Mouse (Mus musculus) thymus, adult 2 months (tissue): ENCODE measurements around the gene Pds5a. TPM values are rescaled to one million over a fixed set of nuclear protein-coding genes. Genes with fewer than 3 reads are reported as not detected.
"Not testable (repeated sequence)": the region's sequence is repeated elsewhere in the genome, so short reads cannot be mapped to it uniquely, and the experiment has no call there.

ENCODE experiments used
- DNase-seq: peaks from one replicate; pipeline ENCODE4 v3.0.0; 2021
- H3K27ac ChIP-seq: fragments of 200-500 bp; 2 replicates; pipeline ENCODE4 v1.5.1; 2012; ENCODE audit warnings: low read length, control low read depth; ENCODE audit not compliant: control insufficient read depth, insufficient read depth
- H3K27me3 ChIP-seq: fragments of 200-500 bp; 2 replicates; pipeline ENCODE4 v1.6.1; 2012; ENCODE audit warnings: mild to moderate bottlenecking, low read length, moderate library complexity, mixed read lengths; ENCODE audit not compliant: control insufficient read depth, insufficient read depth
- H3K36me3 ChIP-seq: fragments of 200-500 bp; 2 replicates; pipeline ENCODE4 v1.6.1; 2012; ENCODE audit warnings: mild to moderate bottlenecking, low read length, moderate library complexity; ENCODE audit not compliant: control insufficient read depth, insufficient read depth
- H3K4me1 ChIP-seq: fragments of 200-500 bp; replicated peaks from 2 replicates; pipeline ENCODE4 v1.6.1; 2012; ENCODE audit warnings: low read length; ENCODE audit not compliant: control insufficient read depth, insufficient read depth
- H3K4me3 ChIP-seq: fragments of 200-500 bp; 2 replicates; pipeline ENCODE4 v1.5.1; 2012; ENCODE audit warnings: mild to moderate bottlenecking, low read length, control low read depth, moderate library complexity; ENCODE audit not compliant: control insufficient read depth, insufficient read depth
- CTCF ChIP-seq: fragments of 200-500 bp; IDR thresholded peaks from 2 replicates; pipeline ENCODE4 v1.5.1; 2012; ENCODE audit warnings: mild to moderate bottlenecking, control low read depth, low read length, moderate library complexity, borderline replicate concordance; ENCODE audit not compliant: control insufficient read depth, poor library complexity, insufficient read depth; ENCODE audit errors: extremely low read depth
- POLR2A ChIP-seq: fragments of 200-500 bp; IDR thresholded peaks from 2 replicates; pipeline ENCODE4 v1.6.1; 2012; ENCODE audit warnings: mild to moderate bottlenecking, low read length, control low read depth, moderate library complexity; ENCODE audit not compliant: control insufficient read depth, poor library complexity, insufficient read depth; ENCODE audit errors: extremely low read depth
- WGBS: fragments of 180-500 bp; shearing (Covaris S2); methylation state at CpG from one replicate; pipeline ENCODE4 v1.1.7; 2018; 5-methylcytosine and 5-hydroxymethylcytosine counted together
- polyA plus RNA-seq: library from polyadenylated mRNA; depleted of rRNA; stranded (reverse); fragments of >200 nt; gene quantifications from 2 replicates; pipeline ENCODE4 v1.2.3, GENCODE M21; 2012

The Pds5a gene
- polyA plus RNA-seq, 1 experiment: 52.2 TPM

DNA sequence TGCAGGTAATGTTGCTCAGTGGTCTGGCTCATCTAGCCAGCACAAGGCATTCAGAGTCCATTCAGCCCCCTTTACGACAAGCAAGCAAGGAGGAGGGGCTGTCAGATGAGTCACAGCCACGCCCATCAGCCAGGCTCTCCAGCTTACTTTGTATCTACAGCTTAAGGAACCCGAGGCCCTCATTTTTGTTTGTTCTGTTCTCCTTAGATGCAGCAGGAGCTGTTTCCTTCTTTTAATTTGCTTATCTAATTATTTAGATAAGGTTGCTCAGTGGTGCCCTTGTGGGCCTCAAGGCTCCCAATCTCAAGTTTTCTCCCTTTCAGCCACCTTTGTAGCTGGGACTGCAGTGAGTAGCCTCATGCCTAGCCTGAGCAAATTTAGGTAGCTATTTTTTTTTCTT lies 20.3 kb upstream of the Pds5a start:
- DNase-seq: no peak

DNA sequence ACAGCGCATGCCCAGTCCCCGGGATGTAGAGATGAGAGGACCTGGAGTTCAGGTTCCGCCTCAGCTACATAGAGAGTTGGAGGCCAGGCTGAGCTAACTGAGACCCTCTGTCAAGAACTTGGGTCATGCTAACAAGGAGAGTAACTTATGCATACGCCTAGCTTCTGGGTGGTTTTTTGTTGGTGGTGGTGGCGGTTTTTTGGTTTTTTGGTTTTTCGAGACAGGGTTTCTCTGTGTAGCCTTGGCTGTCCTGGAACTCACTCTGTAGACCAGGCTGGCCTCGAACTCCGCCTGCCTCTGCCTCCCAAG lies 19.8 kb upstream of the Pds5a start:
- DNase-seq, H3K4me1 ChIP-seq, H3K27me3 ChIP-seq, H3K4me3 ChIP-seq, H3K27ac ChIP-seq, H3K36me3 ChIP-seq: not testable (repeated sequence)
- 94% methylated on average over 8 of the region's 8 CpGs for WGBS

More for the DNA sequence above, 20.3 kb upstream of the Pds5a start:
- Histone ChIP-seq H3K36me3 (no peaks in the 10 kb centered on the region), H3K4me1 (no peaks in the 10 kb centered on the region), H3K27ac (no peak overlapping the region), H3K4me3 (no peak overlapping the region), H3K27me3 (no peaks in the 10 kb centered on the region)
- TF ChIP-seq POLR2A (no peak), CTCF (no peak)
- WGBS: 82% methylated on average over 3 of the region's 3 CpGs

DNA sequence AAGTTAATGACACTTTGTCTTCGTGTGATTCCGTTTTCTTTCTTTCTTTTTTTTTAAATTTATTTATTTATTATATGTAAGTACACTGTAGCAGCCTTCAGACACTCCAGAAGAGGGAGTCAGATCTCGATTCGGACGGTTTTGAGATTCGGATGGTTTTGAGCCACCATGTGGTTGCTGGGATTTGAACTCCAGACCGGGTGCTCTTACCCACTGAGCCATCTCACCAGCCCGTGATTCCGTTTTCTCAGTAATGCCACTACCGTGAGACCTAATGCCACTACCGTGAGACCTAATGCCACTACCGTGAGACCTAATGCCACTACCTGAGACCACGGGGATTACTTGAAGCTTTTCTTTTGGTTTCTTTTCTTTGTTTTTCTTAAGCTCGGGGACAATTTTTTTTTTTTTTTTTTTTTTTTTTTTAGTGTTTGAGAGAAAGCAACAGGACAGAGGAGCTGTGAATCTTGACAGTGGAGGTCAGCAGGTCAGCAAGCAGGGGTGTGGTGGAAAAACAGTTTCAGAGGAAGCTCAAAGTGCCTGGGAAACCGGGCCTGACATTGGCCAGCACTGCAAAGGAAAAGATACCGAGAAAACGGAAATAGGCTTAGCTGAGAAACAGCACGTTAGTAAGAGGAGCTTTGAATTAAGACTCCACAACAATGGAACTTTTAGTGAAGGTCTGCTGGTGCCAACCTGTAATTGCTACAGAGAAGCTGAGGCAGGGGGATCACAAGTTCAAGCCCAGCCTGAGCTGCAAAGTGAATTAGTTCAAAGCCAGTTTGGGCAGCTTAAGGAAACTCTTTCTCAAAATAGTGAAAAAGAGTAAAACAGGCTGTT lies 19.2 kb upstream of the Pds5a start:
- 84% methylated on average over 18 of the region's 18 CpGs for WGBS
- H3K36me3 ChIP-seq: no peaks in the 10 kb centered on the region
- no peaks in the 10 kb centered on the region for H3K27me3 ChIP-seq
- TF ChIP-seq CTCF: no peak
- no peak for TF ChIP-seq POLR2A
- no peak overlapping the region for H3K27ac ChIP-seq
- DNase-seq: no peak
- H3K4me3 ChIP-seq: no peak overlapping the region
- no peaks in the 10 kb centered on the region for H3K4me1 ChIP-seq

DNA sequence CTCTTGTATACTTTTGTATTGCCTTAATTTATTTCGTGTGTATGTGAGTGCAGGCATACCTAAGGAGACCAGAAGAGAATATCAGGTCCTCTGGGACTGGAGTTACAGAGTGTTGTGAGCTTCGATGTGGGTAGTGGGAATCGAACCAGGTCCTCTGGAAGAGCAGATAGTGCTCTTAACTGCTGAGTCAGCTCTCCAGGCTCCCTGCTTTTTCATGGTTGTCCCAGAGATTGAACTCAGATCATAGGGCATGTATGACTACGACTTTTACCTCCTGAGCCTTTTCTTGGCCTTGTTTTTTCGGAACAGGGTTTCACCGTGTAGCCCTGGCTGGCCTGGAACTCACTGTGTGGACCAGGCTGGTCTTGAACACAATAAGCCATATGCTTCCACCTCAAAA lies 17.0 kb upstream of the Pds5a start:
- TF ChIP-seq CTCF (no peak), POLR2A (no peak)
- Histone ChIP-seq H3K4me3 (no peak overlapping the region), H3K36me3 (no peaks in the 10 kb centered on the region), H3K27me3 (no peaks in the 10 kb centered on the region), H3K4me1 (no peaks in the 10 kb centered on the region), H3K27ac (no peak overlapping the region)
- WGBS: 95% methylated on average over 6 of the region's 6 CpGs
- DNase-seq: no peak

DNA sequence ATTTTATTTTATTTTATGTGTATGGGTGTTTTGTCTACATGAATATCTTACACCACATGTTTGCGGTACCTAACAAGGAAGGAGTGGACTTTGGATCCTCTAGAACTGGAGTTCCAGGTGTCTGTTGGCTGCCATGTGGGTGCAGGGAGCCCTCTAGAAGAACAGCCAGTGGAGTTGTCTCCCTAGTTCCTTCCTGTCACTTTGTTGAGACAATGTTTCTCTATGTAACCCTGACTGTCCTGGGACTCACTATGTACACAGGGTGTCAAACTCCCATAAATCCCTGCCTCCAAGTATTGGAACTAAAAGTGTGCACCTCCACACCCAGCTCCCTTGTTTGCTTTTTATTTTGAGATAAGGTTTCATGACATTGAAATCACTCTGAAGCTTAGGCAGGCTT lies 13.4 kb upstream of the Pds5a start:
- WGBS: 95% methylated on average over 1 of the region's 1 CpGs
- no peaks in the 10 kb centered on the region for H3K36me3 ChIP-seq
- H3K4me3 ChIP-seq: no peak overlapping the region
- no peak overlapping the region for H3K27ac ChIP-seq
- no peaks in the 10 kb centered on the region for H3K27me3 ChIP-seq
- DNase-seq: no peak
- H3K4me1 ChIP-seq: peaks cover 4% of the 10 kb centered on the region
- TF ChIP-seq POLR2A: no peak
- TF ChIP-seq CTCF: no peak

DNA sequence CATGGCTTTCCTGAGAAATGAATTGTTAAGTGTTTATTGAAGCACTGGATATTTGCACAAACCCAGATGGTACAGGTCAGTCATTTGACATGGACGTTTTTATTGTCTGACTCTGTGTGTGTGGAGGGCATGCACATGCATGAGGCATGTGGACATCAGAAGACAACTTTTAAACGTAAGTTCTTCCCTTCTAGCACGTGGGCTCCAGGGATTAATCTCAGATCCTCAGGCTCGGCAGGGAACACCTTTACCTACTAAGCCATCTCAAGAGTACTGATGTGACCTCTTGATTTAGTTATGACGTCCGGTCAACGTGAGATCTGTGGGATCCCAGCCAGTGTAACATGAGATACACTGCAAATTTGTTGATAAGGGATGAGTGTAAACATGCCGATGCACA lies 12.2 kb upstream of the Pds5a start:
- no peaks in the 10 kb centered on the region for H3K36me3 ChIP-seq
- H3K4me1 ChIP-seq: peaks cover 4% of the 10 kb centered on the region
- WGBS: 92% methylated on average over 8 of the region's 8 CpGs
- no peak overlapping the region for H3K27ac ChIP-seq
- no peak for DNase-seq
- TF ChIP-seq CTCF: no peak
- no peak for TF ChIP-seq POLR2A
- no peaks in the 10 kb centered on the region for H3K27me3 ChIP-seq
- no peak overlapping the region for H3K4me3 ChIP-seq

DNA sequence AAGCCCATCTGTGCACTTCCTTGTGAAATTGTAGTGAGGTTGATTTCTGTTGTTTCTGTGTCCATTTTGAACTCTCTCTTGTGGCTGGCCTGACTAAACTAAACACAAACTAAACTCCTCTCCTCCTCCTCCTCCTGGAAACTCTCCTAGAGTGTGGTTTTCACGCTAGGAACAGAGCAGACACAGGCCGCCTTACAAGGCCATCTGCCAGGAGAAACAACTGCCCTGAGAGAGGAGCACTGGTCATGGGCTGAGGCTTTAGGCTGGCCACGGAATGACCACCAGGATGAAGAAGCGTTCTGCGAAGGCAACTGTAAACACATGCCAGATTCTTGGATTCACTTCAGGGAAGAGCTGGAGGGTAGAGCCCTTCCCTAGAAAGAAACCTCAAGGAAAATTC lies 8.9 kb upstream of the Pds5a start:
- no peaks in the 10 kb centered on the region for H3K27me3 ChIP-seq
- DNase-seq: no peak
- H3K4me3 ChIP-seq: no peak overlapping the region
- peaks cover 4% of the 10 kb centered on the region for H3K4me1 ChIP-seq
- no peak overlapping the region for H3K27ac ChIP-seq
- WGBS: 52% methylated on average over 5 of the region's 5 CpGs
- H3K36me3 ChIP-seq: no peaks in the 10 kb centered on the region
- TF ChIP-seq POLR2A (no peak), CTCF (no peak)
